Mouse (Mus musculus) stomach, embryonic 14.5 days (tissue): ENCODE data around the gene Gm20388. TPM values are rescaled to one million over a fixed set of nuclear protein-coding genes. Genes with fewer than 3 reads are reported as not detected.

Source experiments
- ATAC-seq: fragments of 200-750 bp; cut with Nextera tagmentation; 2 replicates; pipeline ENCODE4 v1.8.0; 2017; ENCODE audit warnings: low read depth, moderate TSS enrichment; ENCODE audit not compliant: insufficient number of reproducible peaks, insufficient read depth, low FRiP score
- H3K27ac ChIP-seq: fragments of 300-500 bp; sonication (generic); 2 replicates; pipeline ENCODE4 v1.5.1; 2014; ENCODE audit warnings: mild to moderate bottlenecking, low read length, moderate library complexity, mixed read lengths
- H3K27me3 ChIP-seq: fragments of 300-500 bp; sonication (generic); 2 replicates; pipeline ENCODE4 v1.6.1; 2014; ENCODE audit warnings: low read length, control low read depth, mixed read lengths; ENCODE audit not compliant: control insufficient read depth, insufficient read depth
- H3K36me3 ChIP-seq: fragments of 300-500 bp; sonication (generic); 2 replicates; pipeline ENCODE4 v1.6.1; 2014; ENCODE audit warnings: mild to moderate bottlenecking, control low read depth, low read length, moderate library complexity, mixed read lengths; ENCODE audit not compliant: control insufficient read depth, insufficient read depth
- H3K4me1 ChIP-seq: fragments of 300-500 bp; sonication (generic); 2 replicates; pipeline ENCODE4 v1.6.1; 2014; ENCODE audit warnings: low read length, control low read depth, mixed read lengths; ENCODE audit not compliant: control insufficient read depth, insufficient read depth
- H3K4me2 ChIP-seq: fragments of 300-500 bp; sonication (generic); replicated peaks from 2 replicates; pipeline ENCODE4 v1.6.1; 2014; ENCODE audit warnings: low read depth, low read length, control low read depth
- H3K4me3 ChIP-seq: fragments of 300-500 bp; sonication (generic); 2 replicates; pipeline ENCODE4 v1.5.1; 2014; ENCODE audit warnings: low read depth, low read length, control low read depth
- H3K9ac ChIP-seq: fragments of 300-500 bp; sonication (generic); replicated peaks from 2 replicates; pipeline ENCODE4 v1.6.1; 2014; ENCODE audit warnings: low read depth, mild to moderate bottlenecking, control low read depth, low read length, moderate library complexity, mixed read lengths
- H3K9me3 ChIP-seq: fragments of 300-500 bp; sonication (generic); 2 replicates; pipeline ENCODE4 v1.6.1; 2016; ENCODE audit warnings: low read depth, low read length, control low read depth; ENCODE audit not compliant: control insufficient read depth
- WGBS: fragments of 180-500 bp; shearing (Covaris S2); extraction: QIAGEN DNeasy Blood & Tissue Kit; methylation state at CpG from one replicate; pipeline ENCODE4 v1.1.7; 2014; 5-methylcytosine and 5-hydroxymethylcytosine counted together
- polyA plus RNA-seq: library from polyadenylated mRNA; unstranded; fragments of >200 nt; fragmentation: Nextera tagmentation; extraction: Ambion mirVana; gene quantifications from 2 replicates; pipeline ENCODE4 v1.2.1, GENCODE M21; 2014

Gene Gm20388
- polyA plus RNA-seq, 1 experiment from 2014 or later, result 11.4 TPM

GRCm38 (mm10) chr8:120050376-120050775 is 139.7 kb downstream of the Gm20388 start:
- ATAC-seq, result no peak
- no peak overlapping the region for H3K4me2 ChIP-seq
- 84% methylated on average over 10 of the region's 10 CpGs for WGBS
- H3K9ac ChIP-seq, result no peak overlapping the region
- no peak overlapping the region for H3K27ac ChIP-seq
- no peak overlapping the region for H3K4me3 ChIP-seq
- H3K9me3 ChIP-seq, result no peaks in the 10 kb centered on the region
- H3K27me3 ChIP-seq, result no peaks in the 10 kb centered on the region
- H3K4me1 ChIP-seq, result 0 out of 2 replicates have a peak, but pooled peaks cover 8% of the 10 kb centered on the region
- H3K36me3 ChIP-seq, result no peaks in the 10 kb centered on the region; the same call in 1 of the 2 replicates

GRCm38 (mm10) chr8:120051006-120051405 is 140.4 kb downstream of the Gm20388 start:
- Histone ChIP-seq H3K9me3 (no peaks in the 10 kb centered on the region), H3K36me3 (no peaks in the 10 kb centered on the region; the same call in 1 of the 2 replicates), H3K27me3 (no peaks in the 10 kb centered on the region), H3K9ac (no peak overlapping the region), H3K4me1 (0 out of 2 replicates have a peak, but pooled peaks cover 8% of the 10 kb centered on the region), H3K27ac (no peak overlapping the region), H3K4me2 (no peak overlapping the region), H3K4me3 (no peak overlapping the region)
- ATAC-seq, result no peak
- WGBS, result 46% methylated on average over 4 of the region's 4 CpGs

DNA sequence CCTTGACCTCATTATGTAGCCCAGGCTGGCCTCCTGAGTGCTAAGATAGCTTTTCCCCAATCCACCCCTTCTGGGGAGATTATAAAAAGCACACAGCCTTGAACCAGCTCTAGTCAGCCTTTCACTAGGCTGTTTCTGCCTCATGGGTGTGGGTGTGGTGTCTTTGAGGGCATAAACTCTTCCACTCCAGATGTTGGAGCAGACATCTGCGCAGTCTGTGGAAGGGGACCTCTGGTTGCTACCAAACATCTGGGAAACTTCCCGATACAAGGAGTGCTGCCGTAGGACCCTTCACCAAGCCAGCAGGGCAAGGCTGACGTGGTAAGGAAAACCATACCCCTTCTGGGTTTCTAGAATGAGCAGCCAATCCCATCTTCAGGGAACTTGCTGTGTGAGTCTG is 141.3 kb downstream of the Gm20388 start:
- H3K4me1 ChIP-seq, result 0 out of 2 replicates have a peak, but pooled peaks cover under 1% of the 10 kb centered on the region
- H3K4me2 ChIP-seq, result no peak overlapping the region
- WGBS, result 71% methylated on average over 4 of the region's 4 CpGs
- no peaks in the 10 kb centered on the region; the same call in 1 of the 2 replicates for H3K36me3 ChIP-seq
- ATAC-seq, result no peak
- no peak overlapping the region for H3K4me3 ChIP-seq
- no peak overlapping the region for H3K9ac ChIP-seq
- no peaks in the 10 kb centered on the region for H3K9me3 ChIP-seq
- no peaks in the 10 kb centered on the region for H3K27me3 ChIP-seq
- H3K27ac ChIP-seq, result no peak overlapping the region

- Histone ChIP-seq H3K36me3 (no peaks in the 10 kb centered on the region; the same call in 1 of the 2 replicates), H3K27ac (no peak overlapping the region), H3K9ac (no peak overlapping the region), H3K4me1 (no peaks in the 10 kb centered on the region), H3K4me3 (no peak overlapping the region), H3K4me2 (no peak overlapping the region), H3K9me3 (no peaks in the 10 kb centered on the region), H3K27me3 (no peaks in the 10 kb centered on the region)
- WGBS, result 60% methylated on average over 8 of the region's 8 CpGs
- ATAC-seq, result 0 out of 2 replicates have a peak, but pooled peaks have one; percentile 23
Measured at GRCm38 (mm10) chr8:120052318-120052717, 141.7 kb downstream of the Gm20388 start.

DNA sequence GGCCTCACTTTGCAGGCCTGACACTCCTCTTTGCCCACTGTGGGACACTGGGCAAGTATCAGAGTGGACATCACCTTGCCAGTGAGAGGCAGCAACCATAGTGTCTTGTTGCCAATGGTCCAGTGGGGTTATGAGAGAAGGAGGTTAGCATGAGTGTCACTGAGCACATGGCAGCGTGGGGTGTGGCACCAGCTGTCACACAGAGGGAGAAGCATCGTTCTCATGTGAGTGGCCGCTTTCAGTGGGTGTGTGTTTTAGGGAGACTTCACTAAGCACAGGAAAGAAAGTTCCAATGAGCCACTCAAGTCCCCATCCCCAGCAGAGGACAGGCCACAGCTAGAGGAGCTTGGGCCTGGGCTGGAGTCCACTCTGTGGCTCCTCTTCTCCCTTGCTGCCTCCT is 144.2 kb downstream of the Gm20388 start:
- 82% methylated on average over 3 of the region's 3 CpGs for WGBS
- no peak for ATAC-seq

DNA sequence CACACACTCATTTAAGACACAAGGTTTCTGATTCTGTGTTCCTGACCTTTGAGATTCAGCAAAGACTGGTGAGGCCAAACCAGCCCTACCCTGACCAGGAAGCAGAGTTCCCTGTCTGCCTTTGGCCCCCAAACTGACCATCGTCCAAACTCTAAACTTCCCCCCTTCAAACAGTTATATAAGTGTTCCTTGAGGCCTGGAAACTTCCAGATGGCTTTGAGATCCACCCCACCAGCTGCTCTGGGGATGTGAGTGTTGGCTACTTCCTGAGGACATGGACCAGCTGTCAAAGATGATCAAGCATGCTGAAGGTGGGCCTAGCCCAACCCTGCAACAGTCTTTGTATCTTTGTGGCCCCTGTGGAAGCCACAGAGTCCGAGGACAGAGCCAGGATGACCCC is 146.4 kb downstream of the Gm20388 start:
- 76% methylated on average over 2 of the region's 2 CpGs for WGBS
- H3K27me3 ChIP-seq, result no peaks in the 10 kb centered on the region
- H3K4me2 ChIP-seq, result no peak overlapping the region
- no peak overlapping the region for H3K27ac ChIP-seq
- H3K4me3 ChIP-seq, result no peak overlapping the region
- no peaks in the 10 kb centered on the region for H3K36me3 ChIP-seq
- no peak overlapping the region for H3K9ac ChIP-seq
- ATAC-seq, result no peak
- no peaks in the 10 kb centered on the region for H3K9me3 ChIP-seq
- no peaks in the 10 kb centered on the region for H3K4me1 ChIP-seq

More for the DNA sequence above, 144.2 kb downstream of the Gm20388 start:
- no peaks in the 10 kb centered on the region for H3K27me3 ChIP-seq
- no peaks in the 10 kb centered on the region for H3K36me3 ChIP-seq
- no peak overlapping the region for H3K9ac ChIP-seq
- H3K4me1 ChIP-seq, result no peaks in the 10 kb centered on the region
- H3K4me3 ChIP-seq, result no peak overlapping the region
- no peaks in the 10 kb centered on the region for H3K9me3 ChIP-seq
- no peak overlapping the region for H3K4me2 ChIP-seq
- H3K27ac ChIP-seq, result no peak overlapping the region

GRCm38 (mm10) chr8:120062742-120063141 is 152.1 kb downstream of the Gm20388 start:
- no peak overlapping the region for H3K9ac ChIP-seq
- no peak overlapping the region for H3K4me3 ChIP-seq
- H3K9me3 ChIP-seq, result no peaks in the 10 kb centered on the region
- ATAC-seq, result no peak
- WGBS, result 86% methylated on average over 14 of the region's 14 CpGs
- no peaks in the 10 kb centered on the region for H3K36me3 ChIP-seq
- H3K27me3 ChIP-seq, result no peaks in the 10 kb centered on the region
- H3K4me2 ChIP-seq, result no peak overlapping the region
- no peak overlapping the region for H3K27ac ChIP-seq
- H3K4me1 ChIP-seq, result no peaks in the 10 kb centered on the region

DNA sequence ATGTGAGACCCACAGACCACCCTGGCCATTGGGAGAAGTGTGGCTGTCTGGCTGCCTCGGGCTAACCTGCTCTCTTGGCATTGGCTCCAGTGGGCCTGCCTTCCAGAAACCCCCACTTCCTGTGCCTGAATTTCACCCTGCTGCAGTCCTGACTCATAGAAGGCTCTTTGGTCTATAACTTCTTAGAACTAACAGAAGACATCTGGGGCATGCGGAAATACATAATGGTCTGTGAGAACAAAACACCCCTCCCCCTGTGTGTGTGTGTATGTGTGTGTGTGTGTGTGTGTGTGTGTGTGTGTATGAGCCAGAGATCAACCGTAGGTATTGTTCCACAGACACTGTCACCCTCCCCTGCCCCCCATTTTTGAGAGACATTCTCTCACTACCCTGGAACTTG is 152.7 kb downstream of the Gm20388 start:
- H3K9ac ChIP-seq, result no peak overlapping the region
- 70% methylated on average over 3 of the region's 3 CpGs for WGBS
- no peak overlapping the region for H3K4me3 ChIP-seq
- H3K9me3 ChIP-seq, result no peaks in the 10 kb centered on the region
- H3K4me1 ChIP-seq, result no peaks in the 10 kb centered on the region
- no peaks in the 10 kb centered on the region for H3K27me3 ChIP-seq
- no peak for ATAC-seq
- no peaks in the 10 kb centered on the region for H3K36me3 ChIP-seq
- H3K27ac ChIP-seq, result no peak overlapping the region
- H3K4me2 ChIP-seq, result no peak overlapping the region

DNA sequence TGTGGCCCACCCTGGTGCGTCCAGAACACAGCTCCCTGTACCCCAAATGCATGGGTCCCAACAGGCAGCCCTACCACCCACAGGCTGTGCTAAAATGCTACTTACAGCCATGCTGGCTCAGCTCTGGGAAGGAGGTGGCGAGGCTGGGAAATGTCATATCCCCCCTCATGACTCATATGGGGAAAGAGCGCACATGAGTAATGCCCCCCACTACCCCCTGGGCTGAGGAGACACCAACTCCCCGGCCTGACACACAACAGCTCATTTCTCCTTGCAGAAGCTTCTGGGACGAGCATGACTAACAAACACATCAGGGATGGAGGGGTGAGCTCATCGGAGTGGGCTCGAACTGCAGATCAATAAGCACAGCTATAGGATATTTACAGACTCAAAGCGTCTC is 155.0 kb downstream of the Gm20388 start:
- ATAC-seq, result no peak
- WGBS, result 86% methylated on average over 8 of the region's 8 CpGs
- Histone ChIP-seq H3K4me1 (no peaks in the 10 kb centered on the region), H3K9ac (no peak overlapping the region), H3K27ac (no peak overlapping the region), H3K36me3 (no peaks in the 10 kb centered on the region), H3K4me2 (no peak overlapping the region), H3K4me3 (no peak overlapping the region), H3K9me3 (no peaks in the 10 kb centered on the region), H3K27me3 (no peaks in the 10 kb centered on the region)
